Mouse (Mus musculus): ENCODE results near the gene Tlr9.

- TF ChIP-seq CTCF (IDR thresholded peaks at IDR 0.05; ENCODE audit: control insufficient read depth, insufficient read depth, low read length) (no peak), POLR2A (IDR thresholded peaks at IDR 0.05; ENCODE audit: borderline replicate concordance, control insufficient read depth, low read depth, low read length) (no peak)
These were observed 12.9 kb downstream of the Tlr9 start for GRCm38 (mm10) chr9:106235194-106235830.

Measured in bone marrow, adult 2 months (tissue).